Mouse (Mus musculus) brain, embryonic 14.5 days (tissue): ENCODE results near the gene Fgf23.

ENCODE experiments used
- CTCF ChIP-seq: fragments of 200-500 bp; IDR thresholded peaks from 2 replicates; pipeline ENCODE4 v1.5.1; 2012; ENCODE audit warnings: inconsistent platforms, mild to moderate bottlenecking, moderate library complexity, borderline replicate concordance; ENCODE audit not compliant: insufficient read depth, insufficient read length; ENCODE audit errors: extremely low read depth
- POLR2A ChIP-seq: fragments of 200-500 bp; IDR thresholded peaks from 2 replicates; pipeline ENCODE4 v1.6.1; 2012; ENCODE audit warnings: mild to moderate bottlenecking, inconsistent platforms, borderline replicate concordance; ENCODE audit not compliant: poor library complexity, insufficient read depth, insufficient read length, severe bottlenecking; ENCODE audit errors: extremely low read depth

DNA sequence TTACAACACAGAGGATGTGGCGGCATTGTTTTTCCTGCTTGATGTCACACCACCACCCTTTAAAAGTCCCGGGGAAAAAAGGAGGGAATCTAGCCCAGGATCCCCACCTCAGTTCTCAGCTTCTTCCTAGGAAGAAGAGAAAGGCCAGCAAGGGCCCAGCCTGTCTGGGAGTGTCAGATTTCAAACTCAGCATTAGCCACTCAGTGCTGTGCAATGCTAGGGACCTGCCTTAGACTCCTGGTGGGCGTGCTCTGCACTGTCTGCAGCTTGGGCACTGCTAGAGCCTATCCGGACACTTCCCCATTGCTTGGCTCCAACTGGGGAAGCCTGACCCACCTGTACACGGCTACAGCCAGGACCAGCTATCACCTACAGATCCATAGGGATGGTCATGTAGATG is at the start of gene Fgf23:
- TF ChIP-seq POLR2A (no peak), CTCF (peak; percentile 11; the same call in 1 of the 2 replicates)
